Mouse (Mus musculus) cortical plate, adult 2 months (tissue): ENCODE measurements around the gene Slc1a2.

Source experiments
- CTCF ChIP-seq: fragments of 200-500 bp; IDR thresholded peaks from 2 replicates; pipeline ENCODE4 v1.5.1; 2011; ENCODE audit warnings: mild to moderate bottlenecking, control low read depth, low read length; ENCODE audit not compliant: insufficient read depth; ENCODE audit errors: extremely low read depth
- POLR2A ChIP-seq: fragments of 200-500 bp; IDR thresholded peaks from 2 replicates; pipeline ENCODE4 v1.6.1; 2011; ENCODE audit warnings: mild to moderate bottlenecking, low read length, control low read depth; ENCODE audit not compliant: insufficient read depth; ENCODE audit errors: extremely low read depth

DNA sequence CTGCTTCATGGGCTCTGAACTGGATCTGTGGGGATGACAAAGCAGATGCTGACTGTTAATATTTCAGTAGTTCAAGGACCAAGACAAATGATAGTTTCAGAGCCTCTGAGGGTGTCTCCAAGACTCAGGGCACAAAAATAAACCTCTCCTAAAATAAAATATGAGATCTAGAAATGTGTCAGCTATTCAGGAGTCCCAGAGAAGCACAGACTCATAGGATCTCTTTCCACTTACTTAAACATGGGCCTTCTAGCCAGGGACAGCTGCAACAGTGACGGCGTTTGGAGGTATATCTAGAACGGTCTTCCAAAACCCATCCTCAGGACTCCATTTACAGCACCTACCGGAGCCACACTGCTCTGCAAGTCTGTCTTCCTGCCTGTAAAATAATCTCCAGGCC is 48.0 kb upstream of the Slc1a2 start:
- no peak for TF ChIP-seq CTCF
- TF ChIP-seq POLR2A: no peak
